Mouse (Mus musculus) colon, adult 2 months (tissue): Measurements from ENCODE around the gene Lrp11. TPM values are rescaled to one million over a fixed set of nuclear protein-coding genes. Genes with fewer than 3 reads are reported as not detected.

Source experiments
- polyA plus RNA-seq: library from polyadenylated mRNA; depleted of rRNA; stranded (reverse); fragments of >200 nt; gene quantifications from 2 replicates; pipeline ENCODE4 v1.2.3, GENCODE M21; 2012; rRNA removed

Lrp11 gene
- polyA plus RNA-seq = 9.0 and 10.5 TPM in 2 replicates

DNA sequence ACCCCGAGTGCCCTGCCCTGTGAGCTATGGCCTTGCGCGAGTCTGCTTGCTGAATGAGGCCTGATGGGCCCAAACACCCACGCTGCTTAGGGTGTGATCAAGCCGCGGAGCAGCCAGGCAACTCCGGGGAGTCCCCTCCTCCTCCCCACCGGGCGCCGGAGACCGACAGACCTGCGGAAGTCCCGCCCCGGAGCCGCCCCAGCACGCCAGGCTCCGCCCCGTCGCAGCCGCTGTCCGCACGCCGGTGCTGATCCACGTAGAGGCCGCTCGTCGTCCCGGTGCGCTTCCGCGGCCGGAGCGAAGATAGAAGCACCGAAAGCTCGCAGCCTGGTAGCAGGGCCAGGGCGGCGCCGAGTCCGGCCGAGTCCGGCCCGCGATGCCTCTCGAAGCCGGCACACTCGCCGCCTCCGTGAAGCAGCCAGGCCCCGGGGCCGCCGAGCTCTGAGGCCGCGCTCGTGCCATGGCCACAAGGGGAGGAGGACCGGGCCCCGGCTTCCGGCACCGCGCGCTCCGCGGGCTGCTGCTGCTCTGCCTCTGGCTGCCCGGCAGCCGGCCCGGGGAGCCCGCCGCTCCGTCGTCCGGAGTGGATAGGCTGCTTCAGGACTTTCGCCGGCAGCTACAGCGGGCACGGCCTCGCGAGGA is at the start of gene Lrp11:
Gene Lrp11, plus strand, starts transcription at position 209 of the 642 bp plus-strand sequence.

DNA sequence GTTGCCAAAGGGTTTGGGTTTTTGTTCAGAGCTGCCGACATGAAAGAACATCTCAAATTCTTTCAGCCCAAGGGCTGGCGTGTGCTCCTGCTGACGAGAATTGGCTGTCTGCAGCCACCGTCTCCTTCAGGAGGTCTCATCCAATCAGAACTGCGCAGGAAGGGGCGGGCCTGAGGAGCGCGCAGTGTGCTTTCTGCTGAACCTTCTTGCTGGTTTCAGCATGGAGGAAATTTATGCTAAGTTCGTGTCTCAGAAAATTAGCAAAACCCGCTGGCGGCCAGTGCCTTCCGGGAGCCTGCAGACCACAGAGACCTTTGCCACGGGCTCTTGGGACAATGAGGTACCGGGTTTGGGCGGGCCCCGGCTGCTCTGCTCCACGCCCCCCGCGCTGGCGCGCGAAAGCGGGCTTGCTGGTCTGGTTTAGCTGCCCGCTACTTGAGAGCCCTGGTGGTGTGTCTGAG is 77.8 kb downstream of the Lrp11 start, which contains the start of gene Nup43:
Gene Nup43, plus strand, starts transcription at position 162 of the 461 bp plus-strand sequence.

Other genes starting within 250 kb of the Lrp11 start
- 0.60 and 1.2 TPM in 2 replicates for gene Ulbp1, start 116.2 kb upstream of the Lrp11 start, polyA plus RNA-seq
- 2.9 and 4.1 TPM in 2 replicates for gene Nup43, start 77.7 kb downstream of the Lrp11 start, polyA plus RNA-seq
- gene Pcmt1, start 91.3 kb downstream of the Lrp11 start, polyA plus RNA-seq = 21.0 and 24.1 TPM in 2 replicates
- 8.4 and 9.3 TPM in 2 replicates for gene Lats1, start 91.4 kb downstream of the Lrp11 start, polyA plus RNA-seq
- gene Katna1, start 136.2 kb downstream of the Lrp11 start, polyA plus RNA-seq = 1.4 and 2.1 TPM in 2 replicates
- gene Ginm1, start 203.0 kb downstream of the Lrp11 start, polyA plus RNA-seq = 34.2 and 43.5 TPM in 2 replicates
- gene Ppil4, start 203.1 kb downstream of the Lrp11 start, polyA plus RNA-seq = 3.6 and 4.4 TPM in 2 replicates
- 6.1 and 6.2 TPM in 2 replicates for gene Zc3h12d, start 242.7 kb downstream of the Lrp11 start, polyA plus RNA-seq